Mouse (Mus musculus) MEL (cell line): ENCODE measurements around the gene Cyp2f2. TPM values are rescaled to one million over a fixed set of nuclear protein-coding genes. Genes with fewer than 3 reads are reported as not detected.

Source experiments
- polyA plus RNA-seq, 2 experiments: library from polyadenylated mRNA; stranded (reverse) in 1 of 2; unstranded in 1 of 2; fragments of >175 nt in 1 of 2; fragments of >200 nt in 1 of 2; gene quantifications; 2 replicates each; pipeline versions ENCODE4 v1.2.1 to v1.2.4; 2012; ENCODE audit warnings: low replicate concordance in 2 of 2, low read depth in 1 of 2; ENCODE audit not compliant: insufficient read length in 2 of 2, insufficient read depth in 1 of 2, missing spikeins in 1 of 2
- total RNA-seq: library from RNA; depleted of rRNA; stranded (reverse); fragments of 300-350 nt; gene quantifications from 2 replicates; pipeline ENCODE4 v1.2.3, GENCODE M21; 2012; rRNA removed

Cyp2f2 gene
- total and polyA plus RNA-seq, 3 experiments, result not detected

Other genes starting within 250 kb of the Cyp2f2 start
- not detected in 2 replicates for gene Cyp2a22, start 180.5 kb upstream of the Cyp2f2 start, total RNA-seq
- not detected for gene Cyp2a22, start 180.5 kb upstream of the Cyp2f2 start, polyA plus RNA-seq
- not detected in 2 replicates for gene Cyp2a12, start 90.8 kb upstream of the Cyp2f2 start, total RNA-seq
- not detected for gene Cyp2a12, start 90.8 kb upstream of the Cyp2f2 start, polyA plus RNA-seq
- gene Cyp2t4, start 33.8 kb downstream of the Cyp2f2 start, total RNA-seq, result not detected in 2 replicates
- under 1 TPM in 1 of 2 experiments, not detected in 1; 0.28 TPM for gene Cyp2t4, start 33.8 kb downstream of the Cyp2f2 start, polyA plus RNA-seq
- 61.8 and 69.5 TPM in 2 replicates for gene Egln2, start 46.9 kb downstream of the Cyp2f2 start, total RNA-seq
- 10 to 100 TPM in 1 of 2 experiments, not detected in 1; 80.1 TPM for gene Egln2, start 46.9 kb downstream of the Cyp2f2 start, polyA plus RNA-seq
- gene Rab4b, start 59.0 kb downstream of the Cyp2f2 start, total RNA-seq, result 6.7 and 9.7 TPM in 2 replicates
- 10 to 100 TPM in 1 of 2 experiments, not detected in 1; 32.6 TPM for gene Rab4b, start 59.0 kb downstream of the Cyp2f2 start, polyA plus RNA-seq
- not detected in 2 replicates for gene Gm21983, start 61.2 kb downstream of the Cyp2f2 start, total RNA-seq
- gene Gm21983, start 61.2 kb downstream of the Cyp2f2 start, polyA plus RNA-seq, result under 1 TPM in 1 of 2 experiments, not detected in 1; 0.22 TPM
- gene Mia, start 61.2 kb downstream of the Cyp2f2 start, total RNA-seq, result 2.0 and 2.1 TPM in 2 replicates
- 1 to 10 TPM in 1 of 2 experiments, not detected in 1; 2.8 TPM for gene Mia, start 61.2 kb downstream of the Cyp2f2 start, polyA plus RNA-seq
- gene BC024978, start 75.9 kb downstream of the Cyp2f2 start, total RNA-seq, result 1.6 and 2.1 TPM in 2 replicates
- gene BC024978, start 75.9 kb downstream of the Cyp2f2 start, polyA plus RNA-seq, result 1 to 10 TPM in 1 of 2 experiments, not detected in 1; 7.1 TPM
- 128 and 139 TPM in 2 replicates for gene Snrpa, start 76.4 kb downstream of the Cyp2f2 start, total RNA-seq
- 100 to 1,000 TPM in 1 of 2 experiments, not detected in 1; 310 TPM for gene Snrpa, start 76.4 kb downstream of the Cyp2f2 start, polyA plus RNA-seq
- 5.1 and 6.8 TPM in 2 replicates for gene Itpkc, start 108.8 kb downstream of the Cyp2f2 start, total RNA-seq
- 1 to 10 TPM in 1 of 2 experiments, not detected in 1; 6.3 TPM for gene Itpkc, start 108.8 kb downstream of the Cyp2f2 start, polyA plus RNA-seq
- 12.5 and 13.8 TPM in 2 replicates for gene Coq8b, start 113.1 kb downstream of the Cyp2f2 start, total RNA-seq
- gene Coq8b, start 113.1 kb downstream of the Cyp2f2 start, polyA plus RNA-seq, result 10 to 100 TPM in 1 of 2 experiments, not detected in 1; 22.7 TPM
- gene Numbl, start 138.5 kb downstream of the Cyp2f2 start, total RNA-seq, result 2.2 and 3.6 TPM in 2 replicates
- 10 to 100 TPM in 1 of 2 experiments, not detected in 1; 10.6 TPM for gene Numbl, start 138.5 kb downstream of the Cyp2f2 start, polyA plus RNA-seq
- 2.2 and 2.9 TPM in 2 replicates for gene Ltbp4, start 217.8 kb downstream of the Cyp2f2 start, total RNA-seq
- 10 to 100 TPM in 1 of 2 experiments, not detected in 1; 14.2 TPM for gene Ltbp4, start 217.8 kb downstream of the Cyp2f2 start, polyA plus RNA-seq
- 24.2 and 25.4 TPM in 2 replicates for gene Shkbp1, start 236.1 kb downstream of the Cyp2f2 start, total RNA-seq
- gene Shkbp1, start 236.1 kb downstream of the Cyp2f2 start, polyA plus RNA-seq, result 10 to 100 TPM in 1 of 2 experiments, not detected in 1; 77.0 TPM
- gene Gm20479, start 237.5 kb downstream of the Cyp2f2 start, total RNA-seq, result 0.42 TPM in 1 of 2 replicates, not detected in the other
- gene Gm20479, start 237.5 kb downstream of the Cyp2f2 start, polyA plus RNA-seq, result 1 to 10 TPM in 1 of 2 experiments, not detected in 1; 2.7 TPM